Mouse (Mus musculus) limb, embryonic 14.5 days (tissue): ENCODE data around the gene Inpp5b. TPM values are rescaled to one million over a fixed set of nuclear protein-coding genes. Genes with fewer than 3 reads are reported as not detected.

Experiments
- ATAC-seq: fragments of 200-750 bp; cut with Nextera tagmentation; 2 replicates; pipeline ENCODE4 v1.8.0; 2017; ENCODE audit warnings: low read depth, moderate number of reproducible peaks, moderate TSS enrichment; ENCODE audit not compliant: low FRiP score
- DNase-seq: peaks from one replicate; pipeline ENCODE4 v3.0.0-alpha.2; 2015; ENCODE audit warnings: low spot score
- H3K27ac ChIP-seq: fragments of 300-500 bp; sonication (generic); replicated peaks from 2 replicates; pipeline ENCODE4 v1.5.1; 2014; ENCODE audit warnings: low read depth, mild to moderate bottlenecking, low read length, moderate library complexity, mixed read lengths
- H3K27me3 ChIP-seq: fragments of 300-500 bp; sonication (generic); 2 replicates; pipeline ENCODE4 v1.6.1; 2014; ENCODE audit warnings: low read length, mixed read lengths; ENCODE audit not compliant: control insufficient read depth, insufficient read depth
- H3K36me3 ChIP-seq: fragments of 300-500 bp; sonication (generic); 2 replicates; pipeline ENCODE4 v1.6.1; 2014; ENCODE audit warnings: mild to moderate bottlenecking, low read length, moderate library complexity, mixed read lengths; ENCODE audit not compliant: control insufficient read depth, insufficient read depth
- H3K4me1 ChIP-seq: fragments of 300-500 bp; sonication (generic); 2 replicates; pipeline ENCODE4 v1.6.1; 2014; ENCODE audit warnings: antibody characterized with exemption, low read length, mixed read lengths; ENCODE audit not compliant: control insufficient read depth, insufficient read depth
- H3K4me2 ChIP-seq: fragments of 300-500 bp; sonication (generic); replicated peaks from 2 replicates; pipeline ENCODE4 v1.6.1; 2014; ENCODE audit warnings: low read depth, mild to moderate bottlenecking, low read length, moderate library complexity; ENCODE audit not compliant: severe bottlenecking
- H3K4me3 ChIP-seq: fragments of 300-500 bp; sonication (generic); replicated peaks from 2 replicates; pipeline ENCODE4 v1.5.1; 2014; ENCODE audit warnings: low read length
- H3K9ac ChIP-seq: fragments of 300-500 bp; sonication (generic); 2 replicates; pipeline ENCODE4 v1.6.1; 2014; ENCODE audit warnings: mild to moderate bottlenecking, low read depth, low read length, moderate library complexity; ENCODE audit not compliant: severe bottlenecking
- H3K9me3 ChIP-seq: fragments of 300-500 bp; sonication (generic); 2 replicates; pipeline ENCODE4 v1.6.1; 2016; ENCODE audit warnings: low read length; ENCODE audit not compliant: control insufficient read depth
- POLR2A ChIP-seq: fragments of 200-500 bp; IDR thresholded peaks from 2 replicates; pipeline ENCODE4 v1.8.0; 2012; ENCODE audit warnings: inconsistent platforms, mild to moderate bottlenecking, moderate library complexity, borderline replicate concordance; ENCODE audit not compliant: insufficient read depth, insufficient read length; ENCODE audit errors: extremely low read depth
- WGBS: fragments of 180-500 bp; shearing (Covaris S2); extraction: QIAGEN DNeasy Blood & Tissue Kit; methylation state at CpG from one replicate; pipeline ENCODE4 v1.1.7; 2014; 5-methylcytosine and 5-hydroxymethylcytosine counted together
- polyA plus RNA-seq, 2 experiments: library from polyadenylated mRNA; depleted of rRNA in 1 of 2; stranded (reverse) in 1 of 2; unstranded in 1 of 2; fragments of >200 nt; fragmentation: Nextera tagmentation in 1 of 2; extraction: Ambion mirVana in 1 of 2; gene quantifications; 2 replicates each; pipeline versions ENCODE4 v1.2.1 to v1.2.3; 2012 to 2014

Inpp5b gene
- polyA plus RNA-seq, 2 experiments = 28.3 to 44.3 TPM

DNA sequence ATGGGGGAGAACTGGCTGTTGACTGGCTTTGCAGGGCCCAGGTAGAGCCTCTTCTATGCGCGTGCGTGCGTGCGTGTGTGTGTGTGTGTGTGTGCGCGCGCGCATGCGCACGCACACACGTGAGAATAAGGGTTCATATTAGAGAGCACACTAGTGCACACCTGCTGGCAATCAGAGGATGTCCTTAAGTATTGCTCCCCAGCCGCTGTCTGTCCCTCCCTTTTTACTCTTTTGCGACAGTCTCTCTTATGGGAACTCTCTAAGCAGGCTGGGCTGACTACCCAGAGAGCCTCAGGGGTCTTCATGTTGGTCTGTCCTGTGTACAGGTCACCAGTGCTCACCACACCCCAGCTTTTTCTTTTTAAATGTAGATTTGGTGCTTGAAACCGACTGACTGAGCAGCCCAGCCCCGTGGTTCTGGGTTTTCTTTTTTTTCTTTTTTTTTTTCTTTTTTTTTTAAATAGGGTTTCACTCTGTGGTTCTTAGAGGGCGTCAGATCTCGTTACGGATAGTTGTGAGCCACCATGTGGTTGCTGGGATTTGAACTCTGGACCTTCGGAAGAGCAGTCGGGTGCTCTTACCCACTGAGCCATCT is 83.8 kb downstream of the Inpp5b start:
- no peak overlapping the region for H3K4me3 ChIP-seq
- no peaks in the 10 kb centered on the region for H3K9me3 ChIP-seq
- H3K4me2 ChIP-seq = no peak overlapping the region
- no peak for ATAC-seq
- WGBS = 94% methylated on average over 21 of the region's 21 CpGs
- H3K9ac ChIP-seq = no peak overlapping the region
- no peak for TF ChIP-seq POLR2A
- no peaks in the 10 kb centered on the region for H3K27me3 ChIP-seq
- H3K27ac ChIP-seq = no peak overlapping the region
- no peaks in the 10 kb centered on the region for H3K4me1 ChIP-seq
- H3K36me3 ChIP-seq = peaks cover 71% of the 10 kb centered on the region
- no peak for DNase-seq

- DNase-seq (no peak), ATAC-seq (no peak)
- WGBS = 85% methylated on average over 5 of the region's 5 CpGs
- H3K9me3 ChIP-seq = no peaks in the 10 kb centered on the region
- no peak overlapping the region for H3K4me3 ChIP-seq
- H3K36me3 ChIP-seq = peaks cover 68% of the 10 kb centered on the region
- H3K27me3 ChIP-seq = no peaks in the 10 kb centered on the region
- H3K4me2 ChIP-seq = no peak overlapping the region
- no peak overlapping the region for H3K27ac ChIP-seq
- H3K9ac ChIP-seq = no peak overlapping the region
- no peaks in the 10 kb centered on the region for H3K4me1 ChIP-seq
- no peak for TF ChIP-seq POLR2A
Measured at GRCm38 (mm10) chr4:124829671-124830070, 88.0 kb downstream of the Inpp5b start.

- Histone ChIP-seq H3K9ac (no peak overlapping the region), H3K4me2 (no peak overlapping the region), H3K27ac (no peak overlapping the region), H3K4me3 (no peak overlapping the region), H3K36me3 (peaks cover 50% of the 10 kb centered on the region), H3K4me1 (no peaks in the 10 kb centered on the region), H3K27me3 (no peaks in the 10 kb centered on the region), H3K9me3 (no peaks in the 10 kb centered on the region)
- no peak for DNase-seq
- TF ChIP-seq POLR2A = no peak
- WGBS = 97% methylated on average over 10 of the region's 10 CpGs
- ATAC-seq = no peak
Measured at GRCm38 (mm10) chr4:124832796-124833195, 91.1 kb downstream of the Inpp5b start.

DNA sequence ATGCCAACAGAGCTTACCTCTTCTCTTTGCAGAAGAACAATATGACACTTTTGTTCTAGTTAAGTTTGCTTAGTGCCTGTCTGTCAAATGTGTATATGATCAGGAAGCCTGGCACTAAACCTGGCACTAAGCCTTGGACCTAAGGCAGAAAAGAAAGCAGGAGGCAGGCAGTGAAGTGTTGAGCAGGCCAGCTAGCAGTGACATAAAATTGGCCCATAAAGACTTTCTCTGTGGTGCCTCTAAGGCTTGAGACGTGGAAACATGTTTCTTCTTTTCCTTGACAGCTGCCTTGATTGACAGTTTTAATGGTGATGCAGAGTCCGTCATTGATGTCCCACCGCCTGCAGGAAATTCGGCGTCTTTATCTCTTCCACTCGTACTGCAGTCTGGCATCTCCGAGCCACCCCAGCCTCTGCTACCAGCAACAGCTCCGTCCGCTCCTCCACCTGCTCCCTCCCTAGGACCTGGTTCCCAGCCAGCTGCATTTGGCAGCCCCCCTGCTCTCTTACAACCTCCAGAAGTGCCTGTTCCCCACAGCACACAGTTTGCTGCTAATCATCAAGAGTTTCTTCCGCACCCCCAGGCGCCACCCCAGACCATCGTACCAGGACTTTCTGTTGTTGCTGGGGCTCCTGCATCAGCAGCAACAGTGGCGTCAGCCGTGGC is 96.5 kb downstream of the Inpp5b start:
- ATAC-seq (no peak), DNase-seq (no peak)
- 88% methylated on average over 14 of the region's 14 CpGs for WGBS
- Histone ChIP-seq H3K4me3 (no peak overlapping the region), H3K9me3 (no peaks in the 10 kb centered on the region), H3K9ac (no peak overlapping the region), H3K27ac (no peak overlapping the region), H3K4me2 (no peak overlapping the region), H3K36me3 (peaks cover 50% of the 10 kb centered on the region), H3K27me3 (no peaks in the 10 kb centered on the region), H3K4me1 (no peaks in the 10 kb centered on the region)
- no peak for TF ChIP-seq POLR2A

DNA sequence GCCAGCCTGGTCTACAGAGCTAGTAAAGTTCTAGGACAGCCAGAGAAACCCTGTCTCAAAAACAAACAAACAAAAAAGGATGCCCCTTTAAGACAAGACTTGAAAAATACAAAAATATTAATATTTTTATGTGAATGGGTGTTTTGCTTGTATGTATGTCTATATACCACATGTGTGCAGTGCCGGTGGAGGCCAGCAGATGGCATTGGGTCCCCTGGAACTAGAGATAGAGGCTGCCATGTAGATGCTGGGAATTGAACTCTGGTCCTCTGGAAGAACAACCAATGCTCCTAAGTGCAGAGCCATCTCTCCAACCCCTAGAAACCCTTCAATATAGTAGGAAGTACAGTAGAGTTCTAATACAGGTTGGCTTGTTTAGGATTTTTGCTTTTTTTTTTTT is 99.3 kb downstream of the Inpp5b start:
- no peak overlapping the region for H3K9ac ChIP-seq
- no peak overlapping the region for H3K27ac ChIP-seq
- no peak overlapping the region for H3K4me3 ChIP-seq
- no peaks in the 10 kb centered on the region for H3K27me3 ChIP-seq
- no peaks in the 10 kb centered on the region for H3K9me3 ChIP-seq
- ATAC-seq (no peak), DNase-seq (no peak)
- H3K4me2 ChIP-seq = no peak overlapping the region
- 95% methylated on average over 1 of the region's 1 CpGs for WGBS
- H3K4me1 ChIP-seq = no peaks in the 10 kb centered on the region
- peaks cover 50% of the 10 kb centered on the region for H3K36me3 ChIP-seq
- TF ChIP-seq POLR2A = no peak
